Mouse (Mus musculus): Measurements from ENCODE around the gene Tsc22d2. TPM values are rescaled to one million over a fixed set of nuclear protein-coding genes. Genes with fewer than 3 reads are reported as not detected.
"Not testable (repeated sequence)": the region's sequence is repeated elsewhere in the genome, so short reads cannot be mapped to it uniquely, and the experiment has no call there.

Tsc22d2 gene
- polyA plus RNA-seq, 1 experiment from 2014 or later: 13.6 TPM

DNA sequence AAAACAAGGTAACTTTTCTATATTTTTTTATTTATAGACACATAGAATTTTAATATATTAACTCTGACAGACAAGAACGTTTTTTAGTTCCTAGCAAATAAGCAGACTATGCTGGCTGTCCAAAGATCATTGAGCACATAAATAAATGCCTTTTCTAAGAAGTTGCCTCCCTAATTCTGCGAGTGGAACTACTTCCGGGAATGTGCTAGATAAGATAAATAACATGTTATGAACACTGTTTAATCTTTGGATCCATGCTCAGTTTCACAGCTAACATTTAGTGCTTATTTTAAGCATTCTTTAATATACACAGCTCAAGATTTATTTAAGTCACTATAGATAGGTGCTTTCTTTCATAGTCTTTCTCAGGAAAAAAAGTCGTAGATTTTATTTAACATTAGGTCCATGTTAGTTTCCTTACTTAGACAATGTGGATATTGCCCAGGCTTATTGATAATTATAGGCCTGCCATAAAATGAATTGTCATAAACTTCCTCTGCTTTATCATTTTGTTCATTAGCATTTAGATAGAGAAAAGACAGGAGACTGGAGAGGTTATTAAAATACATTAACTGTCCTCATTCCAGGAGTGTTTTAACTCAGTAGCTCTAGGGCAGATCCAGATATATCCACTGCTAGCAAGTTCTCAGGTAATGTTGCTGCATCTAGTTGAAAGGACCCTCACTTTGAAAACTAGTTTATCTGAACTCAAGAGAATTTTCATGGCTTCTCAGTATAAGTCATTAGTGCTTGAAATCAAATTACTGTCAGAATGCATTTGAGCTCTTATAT lies 40.1 kb downstream of the Tsc22d2 start:
- Histone ChIP-seq H3K27me3 (ENCODE audit: control insufficient read depth, insufficient read depth, low read length) (no peaks in the 10 kb centered on the region), H3K27ac (ENCODE audit: low read depth, low read length) (no peak overlapping the region), H3K36me3 (ENCODE audit: control insufficient read depth, insufficient read depth, low read length) (no peaks in the 10 kb centered on the region), H3K9ac (ENCODE audit: low read length) (no peak overlapping the region), H3K9me3 (ENCODE audit: control insufficient read depth, low read length) (no peaks in the 10 kb centered on the region), H3K4me1 (ENCODE audit: control insufficient read depth, insufficient read depth, low read length) (no peaks in the 10 kb centered on the region), H3K4me2 (ENCODE audit: low read depth) (no peak overlapping the region), H3K4me3 (ENCODE audit: low read depth, low read length) (no peak overlapping the region)
- no peak for ATAC-seq (ENCODE audit: insufficient read depth, low FRiP score, low TSS enrichment)
- no peak for DNase-seq (ENCODE audit: low spot score)
- 86% methylated on average over 4 of the region's 4 CpGs for WGBS

DNA sequence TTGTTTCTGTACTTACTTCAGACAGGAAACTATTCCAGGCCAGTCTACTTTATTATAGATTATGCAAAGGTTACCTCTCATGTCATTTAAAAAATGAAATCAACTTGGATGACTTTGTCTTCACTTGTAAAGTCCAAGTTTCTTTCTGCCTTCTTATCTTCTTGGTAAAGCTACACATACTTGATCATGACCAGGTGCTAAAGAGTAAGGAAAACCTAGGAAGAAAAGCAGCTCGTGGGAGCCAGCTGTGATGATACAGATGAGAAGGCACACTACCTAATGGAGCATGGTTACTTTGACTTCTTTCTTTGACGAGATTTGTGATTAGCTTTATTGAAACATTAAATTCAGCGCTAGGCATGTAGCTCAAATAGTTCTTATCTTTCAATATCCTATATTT lies 40.7 kb downstream of the Tsc22d2 start:
- ATAC-seq (ENCODE audit: insufficient read depth, low FRiP score, low TSS enrichment) (no peak), DNase-seq (ENCODE audit: low spot score) (no peak)
- no peak overlapping the region for H3K27ac ChIP-seq (ENCODE audit: low read depth, low read length)
- no peaks in the 10 kb centered on the region for H3K36me3 ChIP-seq (ENCODE audit: control insufficient read depth, insufficient read depth, low read length)
- no peaks in the 10 kb centered on the region for H3K27me3 ChIP-seq (ENCODE audit: control insufficient read depth, insufficient read depth, low read length)
- no peaks in the 10 kb centered on the region for H3K9me3 ChIP-seq (ENCODE audit: control insufficient read depth, low read length)
- no peaks in the 10 kb centered on the region for H3K4me1 ChIP-seq (ENCODE audit: control insufficient read depth, insufficient read depth, low read length)
- no peak overlapping the region for H3K9ac ChIP-seq (ENCODE audit: low read length)
- H3K4me2 ChIP-seq (ENCODE audit: low read depth): no peak overlapping the region
- no peak overlapping the region for H3K4me3 ChIP-seq (ENCODE audit: low read depth, low read length)
- WGBS: 92% methylated on average over 3 of the region's 3 CpGs

DNA sequence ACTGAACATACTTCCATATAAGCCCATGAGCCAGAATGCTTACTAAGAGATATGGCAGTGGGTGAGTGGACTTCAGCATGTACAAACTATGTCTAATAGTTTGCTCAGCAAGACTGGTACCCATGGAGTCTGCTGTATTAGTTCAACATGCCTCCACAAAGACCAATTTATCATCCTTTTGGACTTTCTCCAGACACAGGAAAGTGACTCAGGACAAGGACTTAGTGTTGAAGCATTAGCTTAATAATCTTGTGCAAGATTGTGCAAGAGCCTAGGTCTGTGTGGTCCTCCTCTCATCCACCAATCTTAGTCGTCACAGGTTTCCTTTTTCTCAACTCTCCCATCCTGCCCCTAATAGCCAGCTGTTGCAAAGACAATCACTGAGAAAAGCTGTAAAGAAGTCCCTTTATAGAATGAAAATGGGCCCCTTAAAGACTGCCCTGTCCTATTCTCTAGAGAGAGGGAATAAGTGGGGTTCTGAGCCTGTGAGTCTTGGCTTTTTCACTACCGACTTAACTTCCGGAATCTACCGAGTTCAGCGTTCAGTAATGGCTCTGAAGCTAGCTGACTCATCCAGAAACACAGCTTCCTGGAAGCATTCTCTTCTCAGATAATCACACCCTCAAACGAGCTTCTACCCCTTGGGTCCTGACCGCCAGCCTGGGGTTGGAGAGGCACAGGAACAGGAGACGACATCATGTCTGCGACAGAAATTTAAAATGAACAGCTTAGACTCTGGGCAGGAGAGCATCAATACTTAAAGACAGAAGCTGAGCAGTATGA lies 55.3 kb downstream of the Tsc22d2 start:
- Histone ChIP-seq H3K36me3 (ENCODE audit: control insufficient read depth, insufficient read depth, low read length) (no peaks in the 10 kb centered on the region), H3K27ac (ENCODE audit: low read depth, low read length) (no peak overlapping the region), H3K27me3 (ENCODE audit: control insufficient read depth, insufficient read depth, low read length) (no peaks in the 10 kb centered on the region), H3K9me3 (ENCODE audit: control insufficient read depth, low read length) (no peaks in the 10 kb centered on the region), H3K4me2 (ENCODE audit: low read depth) (no peak overlapping the region), H3K4me3 (ENCODE audit: low read depth, low read length) (no peak overlapping the region), H3K4me1 (ENCODE audit: control insufficient read depth, insufficient read depth, low read length) (no peaks in the 10 kb centered on the region), H3K9ac (ENCODE audit: low read length) (no peak overlapping the region)
- 75% methylated on average over 9 of the region's 9 CpGs for WGBS
- ATAC-seq (ENCODE audit: insufficient read depth, low FRiP score, low TSS enrichment): no peak
- DNase-seq (ENCODE audit: low spot score): no peak

DNA sequence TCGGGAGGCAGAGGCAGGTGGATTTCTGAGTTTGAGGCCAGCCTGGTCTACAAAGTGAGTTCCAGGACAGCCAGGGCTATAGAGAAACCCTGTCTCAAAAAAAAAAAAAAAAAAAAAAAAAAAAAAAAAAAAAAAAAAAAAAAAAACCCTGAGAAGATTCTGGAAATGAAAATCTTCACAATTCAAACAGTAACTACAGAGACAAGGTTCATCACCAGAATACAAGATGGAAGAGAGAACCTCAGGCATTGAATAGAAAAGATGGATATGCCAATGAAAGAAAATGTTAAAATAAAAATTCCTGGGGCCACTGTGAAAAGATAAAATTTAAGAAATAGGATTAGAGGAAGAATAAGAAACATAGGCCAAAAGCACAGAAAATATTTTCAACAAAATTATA lies 60.8 kb downstream of the Tsc22d2 start:
- DNase-seq (ENCODE audit: low spot score); H3K4me1 ChIP-seq (ENCODE audit: control insufficient read depth, insufficient read depth, low read length); H3K9me3 ChIP-seq (ENCODE audit: control insufficient read depth, low read length); H3K27ac ChIP-seq (ENCODE audit: low read depth, low read length); H3K9ac ChIP-seq (ENCODE audit: low read length); ATAC-seq (ENCODE audit: insufficient read depth, low FRiP score, low TSS enrichment); H3K4me2 ChIP-seq (ENCODE audit: low read depth); H3K36me3 ChIP-seq (ENCODE audit: control insufficient read depth, insufficient read depth, low read length); H3K27me3 ChIP-seq (ENCODE audit: control insufficient read depth, insufficient read depth, low read length); H3K4me3 ChIP-seq (ENCODE audit: low read depth, low read length): not testable (repeated sequence)
- WGBS: 89% methylated on average over 1 of the region's 1 CpGs

DNA sequence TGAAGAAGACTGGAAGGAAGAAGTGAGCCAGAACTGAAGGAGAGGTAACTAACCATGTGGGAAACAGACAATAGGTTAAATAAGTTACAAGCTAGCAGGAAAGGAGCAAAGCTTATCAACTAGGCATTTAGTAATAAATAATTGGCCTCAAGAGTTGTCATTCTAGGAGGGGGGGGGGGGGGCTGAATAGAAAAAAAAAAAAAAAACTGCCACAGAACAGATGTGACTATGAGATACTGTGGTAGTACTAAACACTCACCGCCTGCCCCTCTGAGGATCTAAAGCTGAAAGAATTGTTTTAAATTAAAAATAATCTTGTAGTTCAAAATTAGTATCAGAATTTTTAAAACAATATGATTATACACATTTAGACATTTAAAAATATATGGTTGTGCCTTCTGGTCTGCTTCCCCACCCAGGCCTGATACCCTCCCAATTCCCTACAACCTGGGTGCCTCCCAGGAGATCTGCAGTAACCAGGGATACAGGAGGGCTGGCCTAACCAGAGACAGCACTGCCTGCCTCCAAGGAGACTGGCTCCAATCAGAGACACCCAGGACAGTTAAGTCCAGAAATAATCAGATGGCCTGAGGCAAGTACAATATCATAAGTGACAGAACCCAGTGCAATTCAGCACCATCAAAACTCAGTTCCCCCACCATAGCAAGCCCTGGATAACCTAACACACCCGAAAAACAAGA lies 64.4 kb downstream of the Tsc22d2 start:
- Histone ChIP-seq H3K27me3 (ENCODE audit: control insufficient read depth, insufficient read depth, low read length) (no peaks in the 10 kb centered on the region), H3K4me3 (ENCODE audit: low read depth, low read length) (no peak overlapping the region), H3K4me1 (ENCODE audit: control insufficient read depth, insufficient read depth, low read length) (no peaks in the 10 kb centered on the region), H3K27ac (ENCODE audit: low read depth, low read length) (no peak overlapping the region), H3K4me2 (ENCODE audit: low read depth) (no peak overlapping the region), H3K9ac (ENCODE audit: low read length) (no peak overlapping the region), H3K36me3 (ENCODE audit: control insufficient read depth, insufficient read depth, low read length) (no peaks in the 10 kb centered on the region), H3K9me3 (ENCODE audit: control insufficient read depth, low read length) (no peaks in the 10 kb centered on the region)
- DNase-seq (ENCODE audit: low spot score) (no peak), ATAC-seq (ENCODE audit: insufficient read depth, low FRiP score, low TSS enrichment) (no peak)
- WGBS: 85% methylated on average over 2 of the region's 2 CpGs

DNA sequence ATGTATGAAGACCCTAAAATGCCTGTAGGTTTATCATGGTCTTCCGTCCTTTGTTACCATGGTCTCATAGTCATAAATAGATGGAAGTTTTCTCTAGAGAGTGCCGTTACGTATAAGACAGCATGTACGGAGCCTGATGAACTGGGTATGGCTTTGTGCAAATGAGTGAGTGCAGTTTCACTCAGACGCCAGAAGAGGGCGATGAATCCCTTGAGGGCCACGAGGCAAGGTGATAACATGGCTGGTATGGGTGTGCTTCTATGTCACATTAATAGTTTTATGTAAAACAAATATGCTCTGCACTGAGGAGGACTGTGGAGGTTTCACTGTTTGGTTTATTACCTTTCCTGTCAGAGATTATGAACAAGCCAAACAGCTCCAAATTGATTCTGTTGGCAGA lies 71.4 kb downstream of the Tsc22d2 start:
- Histone ChIP-seq H3K9ac (ENCODE audit: low read length) (no peak overlapping the region), H3K4me2 (ENCODE audit: low read depth) (no peak overlapping the region), H3K4me3 (ENCODE audit: low read depth, low read length) (no peak overlapping the region), H3K27me3 (ENCODE audit: control insufficient read depth, insufficient read depth, low read length) (no peaks in the 10 kb centered on the region), H3K9me3 (ENCODE audit: control insufficient read depth, low read length) (no peaks in the 10 kb centered on the region), H3K36me3 (ENCODE audit: control insufficient read depth, insufficient read depth, low read length) (no peaks in the 10 kb centered on the region), H3K27ac (ENCODE audit: low read depth, low read length) (no peak overlapping the region), H3K4me1 (ENCODE audit: control insufficient read depth, insufficient read depth, low read length) (no peaks in the 10 kb centered on the region)
- DNase-seq (ENCODE audit: low spot score) (no peak), ATAC-seq (ENCODE audit: insufficient read depth, low FRiP score, low TSS enrichment) (no peak)
- 75% methylated on average over 7 of the region's 7 CpGs for WGBS

DNA sequence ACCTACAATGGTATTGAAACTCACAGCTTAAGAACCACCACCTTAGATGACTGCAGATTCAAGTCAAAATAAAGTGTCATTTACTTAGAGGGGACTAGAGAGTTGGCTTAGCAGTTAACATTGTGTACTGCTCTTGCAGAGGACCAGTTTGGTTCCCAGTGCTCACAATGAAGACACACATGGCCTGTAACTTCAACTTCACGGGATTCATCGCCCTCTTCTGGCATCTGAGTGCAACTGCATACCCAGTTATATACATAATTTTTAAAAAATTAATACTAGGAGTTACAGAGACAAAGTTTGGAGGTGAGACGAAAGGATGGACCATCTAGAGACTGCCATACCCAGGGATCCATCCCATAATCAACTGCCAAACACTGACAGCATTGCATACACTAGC lies 72.6 kb downstream of the Tsc22d2 start:
- Histone ChIP-seq H3K27ac (ENCODE audit: low read depth, low read length) (no peak overlapping the region), H3K4me2 (ENCODE audit: low read depth) (no peak overlapping the region), H3K36me3 (ENCODE audit: control insufficient read depth, insufficient read depth, low read length) (no peaks in the 10 kb centered on the region), H3K4me3 (ENCODE audit: low read depth, low read length) (no peak overlapping the region), H3K9ac (ENCODE audit: low read length) (no peak overlapping the region), H3K4me1 (ENCODE audit: control insufficient read depth, insufficient read depth, low read length) (no peaks in the 10 kb centered on the region), H3K9me3 (ENCODE audit: control insufficient read depth, low read length) (no peaks in the 10 kb centered on the region), H3K27me3 (ENCODE audit: control insufficient read depth, insufficient read depth, low read length) (no peaks in the 10 kb centered on the region)
- 74% methylated on average over 3 of the region's 3 CpGs for WGBS
- no peak for ATAC-seq (ENCODE audit: insufficient read depth, low FRiP score, low TSS enrichment)
- no peak for DNase-seq (ENCODE audit: low spot score)

DNA sequence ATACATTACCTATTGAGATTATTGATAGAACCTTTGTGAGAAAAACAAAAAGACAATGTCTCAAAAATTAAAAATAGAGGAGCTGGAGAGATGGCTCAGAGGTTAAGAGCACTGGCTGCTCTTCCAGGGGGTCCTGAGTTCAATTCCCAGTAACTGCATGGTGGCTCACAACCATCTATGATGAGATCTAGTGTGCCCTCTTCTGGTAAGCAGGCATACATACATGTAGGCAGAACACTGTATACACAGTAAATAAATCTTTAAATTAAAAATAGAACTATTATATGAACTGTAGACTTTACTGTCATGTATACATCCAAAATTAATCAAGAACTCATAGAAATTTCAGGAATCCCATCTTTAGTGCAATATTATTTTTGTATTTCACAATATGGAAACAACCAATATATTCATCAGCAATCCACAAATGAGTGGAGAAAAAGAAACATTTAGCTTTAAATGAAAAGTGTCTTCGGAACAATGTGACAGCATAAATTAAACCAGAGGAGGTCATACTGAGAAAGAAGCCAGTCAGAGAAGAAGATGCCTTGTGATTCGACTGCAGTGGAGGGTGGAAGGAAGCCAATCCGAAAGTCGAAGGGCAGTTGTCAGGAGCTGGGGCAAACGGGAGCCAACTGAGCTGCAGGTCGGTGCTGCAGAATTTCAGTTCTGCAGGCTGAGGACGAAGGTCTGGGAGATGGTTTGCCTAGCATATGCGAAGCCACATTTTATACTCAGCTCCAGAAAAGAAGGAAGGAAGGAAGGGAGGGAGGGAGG lies 73.7 kb downstream of the Tsc22d2 start:
- no peaks in the 10 kb centered on the region for H3K4me1 ChIP-seq (ENCODE audit: control insufficient read depth, insufficient read depth, low read length)
- H3K9ac ChIP-seq (ENCODE audit: low read length): no peak overlapping the region
- no peak overlapping the region for H3K27ac ChIP-seq (ENCODE audit: low read depth, low read length)
- no peak overlapping the region for H3K4me3 ChIP-seq (ENCODE audit: low read depth, low read length)
- no peak overlapping the region for H3K4me2 ChIP-seq (ENCODE audit: low read depth)
- no peaks in the 10 kb centered on the region for H3K27me3 ChIP-seq (ENCODE audit: control insufficient read depth, insufficient read depth, low read length)
- no peaks in the 10 kb centered on the region for H3K36me3 ChIP-seq (ENCODE audit: control insufficient read depth, insufficient read depth, low read length)
- no peak for ATAC-seq (ENCODE audit: insufficient read depth, low FRiP score, low TSS enrichment)
- WGBS: 82% methylated on average over 8 of the region's 8 CpGs
- no peaks in the 10 kb centered on the region for H3K9me3 ChIP-seq (ENCODE audit: control insufficient read depth, low read length)
- DNase-seq (ENCODE audit: low spot score): no peak

Measured in neural tube, embryonic 11.5 days (tissue).